Mouse (Mus musculus): ENCODE results near the gene AI854703. TPM values are rescaled to one million over a fixed set of nuclear protein-coding genes. Genes with fewer than 3 reads are reported as not detected.

Gene AI854703
- polyA plus RNA-seq, 1 experiment from 2014 or later = 7.1 TPM

DNA sequence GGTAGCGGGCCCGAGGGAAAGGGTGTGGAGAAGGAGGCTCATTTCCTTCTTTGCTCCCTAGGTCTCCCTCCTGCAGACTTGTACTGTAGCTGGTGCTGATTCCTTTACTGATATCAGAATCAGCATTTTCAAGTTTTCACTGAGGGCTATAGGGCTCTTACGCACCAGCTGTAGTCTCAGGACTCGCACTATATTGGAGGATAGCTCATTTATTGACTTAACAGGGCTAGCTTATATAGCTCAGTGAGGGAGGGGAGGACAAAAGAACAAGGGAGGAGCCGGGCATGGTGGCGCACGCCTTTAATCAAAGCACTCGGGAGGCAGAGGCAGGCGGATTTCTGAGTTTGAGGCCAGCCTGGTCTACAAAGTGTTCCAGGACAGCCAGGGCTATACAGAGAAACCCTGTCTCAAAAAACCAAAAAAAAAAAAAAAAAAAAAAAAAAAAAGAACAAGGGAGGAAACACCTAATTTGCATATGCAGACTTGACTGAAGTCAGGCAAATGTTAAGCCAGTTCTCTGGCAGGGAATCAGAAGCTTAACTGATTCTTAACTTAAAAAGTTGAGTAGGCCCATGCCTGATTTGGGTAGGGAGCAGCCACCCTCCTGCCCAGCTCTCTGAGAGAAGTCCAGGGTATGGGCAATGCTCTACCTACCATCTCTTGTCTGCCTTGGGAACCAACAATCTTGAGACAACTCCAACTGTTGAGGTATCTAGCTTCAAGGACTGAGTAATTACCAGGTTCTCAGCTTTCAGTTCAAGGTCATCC is 47.9 kb downstream of the AI854703 start:
- Histone ChIP-seq H3K4me1 (replicated peaks; ENCODE audit: insufficient read depth, low read length) (0 out of 2 replicates have a peak, but pooled peaks cover 7% of the 10 kb centered on the region), H3K27ac (no peak overlapping the region), H3K9me3 (replicated peaks; ENCODE audit: low read length) (no peaks in the 10 kb centered on the region), H3K4me2 (ENCODE audit: low read length) (no peak overlapping the region), H3K4me3 (replicated peaks; ENCODE audit: low read depth, low read length) (no peak overlapping the region), H3K9ac (ENCODE audit: low read depth, low read length) (no peak overlapping the region), H3K27me3 (ENCODE audit: insufficient read depth, low read length) (no peaks in the 10 kb centered on the region), H3K36me3 (ENCODE audit: insufficient read depth, low read length) (no peaks in the 10 kb centered on the region)
- no peak for TF ChIP-seq CTCF (IDR thresholded peaks at IDR 0.05; ENCODE audit: low read depth)
- DNase-seq (ENCODE audit: low spot score) (no peak), ATAC-seq (replicated peaks; ENCODE audit: low FRiP score, low read depth) (no peak)
- WGBS = 95% methylated on average over 9 of the region's 9 CpGs

DNA sequence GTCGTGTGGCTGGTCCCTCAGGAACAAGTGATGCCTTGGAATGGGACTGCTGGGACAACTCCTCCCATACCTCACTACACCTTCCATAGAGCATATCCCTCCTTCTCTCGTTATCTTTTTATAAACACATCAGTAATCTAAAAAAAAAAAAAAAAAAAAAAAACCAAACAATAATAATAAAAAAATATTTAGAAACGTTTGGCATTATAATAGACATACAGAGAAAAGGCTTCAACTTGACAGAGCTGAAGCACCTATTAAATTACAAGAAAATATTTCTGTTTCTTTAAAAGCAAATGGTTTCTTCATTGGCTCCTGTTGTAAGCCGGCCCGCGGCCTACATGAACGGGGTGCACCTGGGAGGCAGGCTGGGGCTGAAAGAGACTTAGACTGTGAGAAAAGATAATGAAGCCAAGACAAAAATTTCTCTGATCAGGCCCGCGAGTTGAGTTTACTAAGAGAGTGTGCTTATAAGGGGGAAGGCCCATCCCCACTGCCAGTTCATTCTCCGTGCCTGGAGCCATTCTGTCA is 48.9 kb downstream of the AI854703 start:
- H3K9ac ChIP-seq (ENCODE audit: low read depth, low read length) = 0 out of 2 replicates have a peak overlapping the region, but pooled peaks have one; percentile 5
- peak overlapping the region; percentile 53 for H3K4me2 ChIP-seq (ENCODE audit: low read length)
- DNase-seq (ENCODE audit: low spot score) (no peak), ATAC-seq (replicated peaks; ENCODE audit: low FRiP score, low read depth) (no peak)
- 0 out of 2 replicates have a peak, but pooled peaks cover 7% of the 10 kb centered on the region for H3K4me1 ChIP-seq (replicated peaks; ENCODE audit: insufficient read depth, low read length)
- peak overlapping the region; percentile 29 for H3K4me3 ChIP-seq (replicated peaks; ENCODE audit: low read depth, low read length)
- 56% methylated on average over 10 of the region's 10 CpGs for WGBS
- no peaks in the 10 kb centered on the region for H3K27me3 ChIP-seq (ENCODE audit: insufficient read depth, low read length)
- H3K9me3 ChIP-seq (replicated peaks; ENCODE audit: low read length) = no peaks in the 10 kb centered on the region
- H3K27ac ChIP-seq = peak overlapping the region; percentile 21; the same call in 1 of the 2 replicates
- no peaks in the 10 kb centered on the region for H3K36me3 ChIP-seq (ENCODE audit: insufficient read depth, low read length)
- no peak for TF ChIP-seq CTCF (IDR thresholded peaks at IDR 0.05; ENCODE audit: low read depth)

DNA sequence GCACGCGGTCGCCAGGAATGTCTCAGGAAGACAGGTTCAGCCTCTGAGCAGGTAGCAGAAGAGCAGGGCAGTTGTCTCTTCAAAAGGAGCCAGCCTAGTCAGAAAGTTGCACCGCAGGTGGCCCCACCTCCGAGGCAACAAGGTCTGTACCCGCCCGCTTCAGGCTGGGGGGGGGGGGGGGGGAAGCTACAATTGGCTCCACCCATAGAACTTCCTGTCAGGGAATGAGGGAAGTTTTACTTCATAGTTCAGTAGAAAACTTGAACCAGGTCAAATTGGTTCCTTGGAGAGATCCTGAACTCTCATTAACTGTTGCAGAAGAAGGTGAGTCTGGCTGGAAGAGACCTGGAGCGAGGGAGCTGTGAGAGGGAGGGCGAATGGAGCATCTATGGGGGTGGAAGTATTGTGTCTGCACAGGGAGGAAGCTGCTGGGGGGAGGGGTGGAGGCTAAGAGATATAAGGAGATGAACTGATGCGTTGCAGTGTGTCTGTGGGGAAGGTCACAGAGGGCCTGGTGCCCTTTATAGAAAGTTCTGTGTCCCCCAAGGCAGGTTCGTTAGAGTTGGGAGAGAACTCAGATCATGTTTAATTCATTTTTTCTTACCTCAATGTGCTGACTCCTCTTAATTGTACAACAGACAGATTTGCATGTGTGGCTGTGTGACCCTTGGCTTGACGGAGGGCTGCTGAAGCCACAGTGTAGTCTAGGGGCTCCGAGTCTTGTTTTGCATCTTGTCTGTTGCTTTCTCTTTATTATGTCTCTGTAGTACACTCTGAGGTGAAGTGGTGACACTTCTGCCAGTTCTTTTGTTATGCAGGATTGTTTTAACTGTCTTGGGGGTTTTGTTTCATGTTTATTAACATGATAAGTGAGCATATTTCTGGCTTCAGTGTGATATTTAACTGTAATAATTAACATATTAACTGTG is 49.6 kb downstream of the AI854703 start, which contains the start of gene Gimap9:
Gene Gimap9 (plus strand): TSS at position 199 of the 929 bp plus-strand sequence.
- WGBS = 18% methylated on average over 13 of the region's 13 CpGs
- Histone ChIP-seq H3K9me3 (replicated peaks; ENCODE audit: low read length) (no peaks in the 10 kb centered on the region), H3K4me2 (ENCODE audit: low read length) (peak within 1 kb of the TSS; percentile 53), H3K27ac (peak within 1 kb of the TSS; percentile 21), H3K27me3 (ENCODE audit: insufficient read depth, low read length) (no peaks in the 10 kb centered on the region), H3K4me1 (replicated peaks; ENCODE audit: insufficient read depth, low read length) (0 out of 2 replicates have a peak, but pooled peaks cover 7% of the 10 kb centered on the region), H3K9ac (ENCODE audit: low read depth, low read length) (0 out of 2 replicates have a peak within 1 kb of the TSS, but pooled peaks have one; percentile 5), H3K36me3 (ENCODE audit: insufficient read depth, low read length) (no peaks in the 10 kb centered on the region), H3K4me3 (replicated peaks; ENCODE audit: low read depth, low read length) (peak within 1 kb of the TSS; percentile 29)
- ATAC-seq (replicated peaks; ENCODE audit: low FRiP score, low read depth) (peak; percentile 66; the same call in 1 of the 2 replicates), DNase-seq (ENCODE audit: low spot score) (peak; percentile 32)
- TF ChIP-seq CTCF (IDR thresholded peaks at IDR 0.05; ENCODE audit: low read depth) = no peak

DNA sequence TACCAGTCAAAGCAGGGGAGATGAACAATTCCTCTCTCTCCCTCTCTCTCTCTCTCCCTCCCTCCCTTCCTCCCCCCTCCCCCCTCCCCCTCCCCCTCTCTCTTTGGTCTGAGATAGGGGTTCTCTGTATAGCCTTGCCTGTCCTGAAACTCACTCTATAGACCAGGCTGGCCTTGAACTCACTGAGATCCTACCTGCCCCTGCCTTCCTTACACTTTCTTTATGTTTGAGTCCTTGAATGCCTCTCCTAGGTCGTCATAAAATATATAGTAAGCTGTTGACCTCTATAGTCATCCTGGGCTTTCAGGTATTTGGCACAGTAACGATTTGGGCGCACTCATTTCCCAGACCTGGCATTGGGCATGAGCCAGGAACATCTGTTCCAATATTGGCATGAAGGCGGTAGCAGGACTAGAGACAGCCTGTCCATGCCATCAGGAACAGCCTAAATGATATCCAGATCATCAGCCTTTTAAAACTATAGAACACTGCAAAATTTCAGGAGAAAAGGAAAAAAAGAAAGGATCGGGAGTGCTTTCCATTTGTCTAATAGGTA is 50.4 kb downstream of the AI854703 start:
- no peak for TF ChIP-seq CTCF (IDR thresholded peaks at IDR 0.05; ENCODE audit: low read depth)
- H3K27ac ChIP-seq = no peak overlapping the region
- H3K4me1 ChIP-seq (replicated peaks; ENCODE audit: insufficient read depth, low read length) = 0 out of 2 replicates have a peak, but pooled peaks cover 7% of the 10 kb centered on the region
- no peak overlapping the region for H3K4me3 ChIP-seq (replicated peaks; ENCODE audit: low read depth, low read length)
- no peak for DNase-seq (ENCODE audit: low spot score)
- no peaks in the 10 kb centered on the region for H3K9me3 ChIP-seq (replicated peaks; ENCODE audit: low read length)
- no peaks in the 10 kb centered on the region for H3K27me3 ChIP-seq (ENCODE audit: insufficient read depth, low read length)
- ATAC-seq (replicated peaks; ENCODE audit: low FRiP score, low read depth) = no peak
- 78% methylated on average over 5 of the region's 5 CpGs for WGBS
- peak overlapping the region; percentile 53; the same call in 1 of the 2 replicates for H3K4me2 ChIP-seq (ENCODE audit: low read length)
- H3K9ac ChIP-seq (ENCODE audit: low read depth, low read length) = no peak overlapping the region
- H3K36me3 ChIP-seq (ENCODE audit: insufficient read depth, low read length) = no peaks in the 10 kb centered on the region

DNA sequence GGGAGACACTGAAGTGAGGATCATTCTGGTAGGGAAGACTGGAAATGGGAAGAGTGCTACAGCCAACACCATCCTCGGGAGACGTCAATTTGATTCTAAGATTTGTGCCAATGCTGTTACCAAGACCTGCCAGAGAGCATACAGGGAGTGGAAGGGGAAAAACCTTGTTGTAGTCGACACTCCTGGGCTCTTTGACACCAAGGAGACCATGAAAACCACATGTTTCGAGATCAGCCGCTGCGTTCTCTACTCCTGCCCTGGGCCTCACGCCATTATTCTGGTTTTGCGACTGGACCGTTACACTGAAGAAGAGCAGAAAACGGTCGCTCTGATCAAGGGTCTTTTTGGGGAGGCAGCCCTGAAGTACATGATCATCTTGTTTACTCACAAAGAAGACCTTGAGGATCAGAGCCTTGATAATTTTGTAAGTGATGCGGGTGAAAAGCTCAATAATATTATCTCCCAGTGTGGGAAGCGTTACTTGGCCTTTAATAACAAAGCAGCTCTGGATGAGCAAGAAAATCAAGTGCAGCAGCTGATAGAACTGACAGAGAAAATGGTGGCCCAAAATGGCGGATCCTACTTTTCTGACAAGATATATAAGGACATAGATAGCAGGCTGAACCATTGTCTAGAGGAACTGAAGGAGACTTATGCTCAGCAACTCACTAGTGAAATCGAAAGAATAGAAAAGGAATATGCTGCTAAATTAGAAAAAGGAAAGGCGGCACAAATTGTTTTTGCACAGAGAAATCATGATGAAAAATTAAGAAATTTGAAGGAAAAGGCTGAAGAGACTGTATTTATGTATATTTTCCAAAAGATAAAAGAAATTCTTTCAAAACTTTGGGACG is 51.2 kb downstream of the AI854703 start:
- Histone ChIP-seq H3K4me2 (ENCODE audit: low read length) (no peak overlapping the region), H3K27ac (no peak overlapping the region), H3K4me1 (replicated peaks; ENCODE audit: insufficient read depth, low read length) (0 out of 2 replicates have a peak, but pooled peaks cover 7% of the 10 kb centered on the region), H3K27me3 (ENCODE audit: insufficient read depth, low read length) (no peaks in the 10 kb centered on the region), H3K9ac (ENCODE audit: low read depth, low read length) (no peak overlapping the region), H3K4me3 (replicated peaks; ENCODE audit: low read depth, low read length) (no peak overlapping the region), H3K9me3 (replicated peaks; ENCODE audit: low read length) (no peaks in the 10 kb centered on the region), H3K36me3 (ENCODE audit: insufficient read depth, low read length) (no peaks in the 10 kb centered on the region)
- 92% methylated on average over 17 of the region's 17 CpGs for WGBS
- no peak for TF ChIP-seq CTCF (IDR thresholded peaks at IDR 0.05; ENCODE audit: low read depth)
- DNase-seq (ENCODE audit: low spot score) (no peak), ATAC-seq (replicated peaks; ENCODE audit: low FRiP score, low read depth) (no peak)
